Mouse (Mus musculus) lung, adult 2 months (tissue): Measurements from ENCODE around the gene Btbd1. TPM values are rescaled to one million over a fixed set of nuclear protein-coding genes. Genes with fewer than 3 reads are reported as not detected.

Source experiments
- DNase-seq: peaks from one replicate; pipeline ENCODE4 v3.0.0; 2022
- H3K4me1 ChIP-seq: fragments of 200-500 bp; 2 replicates; pipeline ENCODE4 v1.6.1; 2011; ENCODE audit warnings: low read length; ENCODE audit not compliant: control insufficient read depth, insufficient read depth
- H3K4me3 ChIP-seq: fragments of 200-500 bp; replicated peaks from 2 replicates; pipeline ENCODE3; 2011; ENCODE audit warnings: low read depth, mild to moderate bottlenecking, control low read depth, low read length; ENCODE audit errors: extremely low read depth
- CTCF ChIP-seq: fragments of 200-500 bp; IDR thresholded peaks from 2 replicates; pipeline ENCODE4 v1.5.1; 2011; ENCODE audit warnings: mild to moderate bottlenecking, low read length, control low read depth; ENCODE audit not compliant: insufficient read depth
- POLR2A ChIP-seq: fragments of 200-500 bp; IDR thresholded peaks from 2 replicates; pipeline ENCODE4 v1.6.1; 2011; ENCODE audit warnings: low read depth, mild to moderate bottlenecking, control low read depth, low read length, borderline replicate concordance; ENCODE audit errors: extremely low read depth
- WGBS: fragments of 180-500 bp; shearing (Covaris S2); methylation state at CpG from one replicate; pipeline ENCODE4 v1.1.7; 2018; 5-methylcytosine and 5-hydroxymethylcytosine counted together
- polyA plus RNA-seq: library from polyadenylated mRNA; depleted of rRNA; stranded (reverse); fragments of >200 nt; gene quantifications from 2 replicates; pipeline ENCODE4 v1.2.3, GENCODE M21; 2012; rRNA removed

Gene Btbd1
- polyA plus RNA-seq, 1 experiment = 27.4 TPM

DNA sequence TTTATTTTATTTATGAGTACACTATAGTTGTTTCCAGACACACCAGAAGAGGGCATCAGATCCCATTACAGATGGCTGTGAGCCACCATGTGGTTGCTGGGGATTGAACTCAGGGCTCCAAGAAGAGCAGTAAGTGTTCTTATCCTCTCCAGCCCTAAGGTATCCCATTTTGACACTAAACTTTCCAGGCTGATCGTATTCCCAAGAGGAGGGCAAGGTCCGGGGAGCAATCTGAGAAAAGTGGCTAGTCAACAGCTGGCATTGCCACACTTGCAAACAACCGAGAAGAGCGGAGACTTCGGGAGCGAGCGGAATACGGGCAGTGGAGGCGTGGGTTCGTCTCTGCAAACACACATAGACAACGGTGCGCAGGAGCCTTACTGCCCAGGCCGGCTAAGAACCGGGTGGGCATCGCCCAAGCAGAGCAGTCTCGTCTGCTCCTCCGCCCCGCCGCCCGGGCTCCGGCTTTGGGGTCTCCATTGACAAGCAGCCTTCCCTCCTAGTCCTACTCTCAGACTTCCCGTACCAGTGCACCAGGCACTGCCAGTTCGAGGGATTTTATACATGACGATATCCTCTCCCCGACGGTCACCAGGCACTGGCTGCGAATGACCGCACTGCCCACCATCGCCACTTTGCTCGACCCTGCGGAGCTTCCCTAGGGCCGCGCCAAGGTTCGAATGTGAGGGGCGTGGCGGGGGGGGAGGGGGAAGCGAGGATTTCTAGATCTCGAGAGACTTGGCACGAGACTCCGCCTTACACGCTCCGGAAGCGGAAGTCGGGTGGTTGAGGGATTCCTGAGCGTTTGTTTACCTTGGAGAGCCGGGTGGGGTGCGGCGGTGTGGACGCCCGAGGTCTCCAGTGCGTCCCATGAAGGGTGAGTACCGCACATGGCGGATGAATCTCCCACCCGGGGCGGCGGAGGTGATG, 66.8 kb downstream of the Btbd1 start, which contains the start of gene Ramac:
Gene Ramac, plus strand, starts transcription at position 746 of the 930 bp plus-strand sequence.
- Histone ChIP-seq H3K4me3 (peak within 1 kb of the TSS; percentile 98), H3K4me1 (no peaks in the 10 kb centered on the region; the same call in 1 of the 2 replicates)
- under 1% methylated on average over 56 of the region's 56 CpGs for WGBS
- peak; percentile 86 for DNase-seq
- TF ChIP-seq POLR2A = peak; percentile 85; the same call in 1 of the 2 replicates
- TF ChIP-seq CTCF = no peak

DNA sequence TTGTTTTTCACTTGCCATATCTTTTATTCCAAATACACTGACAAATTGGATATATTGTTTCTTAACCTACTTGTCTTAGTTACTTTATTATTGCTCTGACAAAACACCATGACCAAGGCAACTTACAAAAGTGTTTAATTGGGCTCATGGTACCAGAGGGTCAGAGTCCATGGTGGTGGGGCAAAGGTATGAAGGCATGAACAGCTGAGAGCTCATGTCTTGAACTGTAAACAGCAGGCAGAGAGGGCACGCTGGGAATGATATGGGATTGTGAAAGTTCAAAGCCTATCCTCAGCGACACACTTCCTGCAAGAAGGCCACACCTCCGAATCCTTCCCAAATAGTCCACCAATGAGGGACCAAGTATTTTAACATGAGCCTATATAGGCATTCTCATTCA, 81.3 kb downstream of the Btbd1 start:
- H3K4me1 ChIP-seq = no peaks in the 10 kb centered on the region
- no peak for TF ChIP-seq CTCF
- TF ChIP-seq POLR2A = no peak
- 67% methylated on average over 3 of the region's 3 CpGs for WGBS
- no peak overlapping the region for H3K4me3 ChIP-seq
- DNase-seq = no peak

- H3K4me1 ChIP-seq = no peaks in the 10 kb centered on the region
- WGBS = 61% methylated on average over 4 of the region's 4 CpGs
- peak; percentile 18 for DNase-seq
- H3K4me3 ChIP-seq = no peak overlapping the region
- TF ChIP-seq CTCF = peak; percentile 57; the same call in 1 of the 2 replicates
- no peak for TF ChIP-seq POLR2A
Measured at GRCm38 (mm10) chr7:81744145-81744544, 85.1 kb downstream of the Btbd1 start.

Other genes starting within 250 kb of the Btbd1 start
- 2.2 and 2.8 TPM in 2 replicates for gene Homer2, start 121.9 kb downstream of the Btbd1 start, polyA plus RNA-seq
- 7.6 and 13.6 TPM in 2 replicates for gene Ramac, start 66.5 kb downstream of the Btbd1 start, polyA plus RNA-seq
- 12.4 and 17.5 TPM in 2 replicates for gene 3110040N11Rik, start 40.0 kb downstream of the Btbd1 start, polyA plus RNA-seq
- not detected in 2 replicates for gene Gm10160, start 26.4 kb upstream of the Btbd1 start, polyA plus RNA-seq
- 74.5 and 82.3 TPM in 2 replicates for gene Tm6sf1, start 29.6 kb upstream of the Btbd1 start, polyA plus RNA-seq
- 3.5 and 3.6 TPM in 2 replicates for gene Hdgfl3, start 105.0 kb upstream of the Btbd1 start, polyA plus RNA-seq
- 1.8 and 2.0 TPM in 2 replicates for gene Bnc1, start 162.9 kb upstream of the Btbd1 start, polyA plus RNA-seq